Mouse (Mus musculus) lung, adult 2 months (tissue): Measurements from ENCODE around the gene Ddost. TPM values are rescaled to one million over a fixed set of nuclear protein-coding genes. Genes with fewer than 3 reads are reported as not detected.

Experiments used
- DNase-seq: peaks from one replicate; pipeline ENCODE4 v3.0.0; 2022
- H3K4me1 ChIP-seq: fragments of 200-500 bp; 2 replicates; pipeline ENCODE4 v1.6.1; 2011; ENCODE audit warnings: low read length; ENCODE audit not compliant: control insufficient read depth, insufficient read depth
- H3K4me3 ChIP-seq: fragments of 200-500 bp; replicated peaks from 2 replicates; pipeline ENCODE3; 2011; ENCODE audit warnings: low read depth, mild to moderate bottlenecking, control low read depth, low read length; ENCODE audit errors: extremely low read depth
- CTCF ChIP-seq: fragments of 200-500 bp; IDR thresholded peaks from 2 replicates; pipeline ENCODE4 v1.5.1; 2011; ENCODE audit warnings: mild to moderate bottlenecking, low read length, control low read depth; ENCODE audit not compliant: insufficient read depth
- POLR2A ChIP-seq: fragments of 200-500 bp; IDR thresholded peaks from 2 replicates; pipeline ENCODE4 v1.6.1; 2011; ENCODE audit warnings: low read depth, mild to moderate bottlenecking, control low read depth, low read length, borderline replicate concordance; ENCODE audit errors: extremely low read depth
- WGBS: fragments of 180-500 bp; shearing (Covaris S2); methylation state at CpG from one replicate; pipeline ENCODE4 v1.1.7; 2018; 5-methylcytosine and 5-hydroxymethylcytosine counted together
- polyA plus RNA-seq: library from polyadenylated mRNA; depleted of rRNA; stranded (reverse); fragments of >200 nt; gene quantifications from 2 replicates; pipeline ENCODE4 v1.2.3, GENCODE M21; 2012

The Ddost gene
- polyA plus RNA-seq, 1 experiment = 194 TPM

GRCm38 (mm10) chr4:138282834-138283233 is 21.7 kb upstream of the Ddost start:
- H3K4me1 ChIP-seq = no peaks in the 10 kb centered on the region
- peak; percentile 99 for TF ChIP-seq CTCF
- no peak for TF ChIP-seq POLR2A
- peak; percentile 31 for DNase-seq
- WGBS = 29% methylated on average over 4 of the region's 4 CpGs
- H3K4me3 ChIP-seq = no peak overlapping the region

- TF ChIP-seq POLR2A (no peak), CTCF (no peak)
- WGBS = 76% methylated on average over 12 of the region's 12 CpGs
- no peak overlapping the region for H3K4me3 ChIP-seq
- no peak for DNase-seq
- H3K4me1 ChIP-seq = no peaks in the 10 kb centered on the region
Measured at GRCm38 (mm10) chr4:138286411-138286810, 18.1 kb upstream of the Ddost start.

GRCm38 (mm10) chr4:138288691-138289090 is 15.8 kb upstream of the Ddost start:
- Histone ChIP-seq H3K4me1 (no peaks in the 10 kb centered on the region), H3K4me3 (no peak overlapping the region)
- DNase-seq = no peak
- TF ChIP-seq POLR2A (no peak), CTCF (no peak)
- 75% methylated on average over 7 of the region's 7 CpGs for WGBS

GRCm38 (mm10) chr4:138292028-138292427 is 12.5 kb upstream of the Ddost start:
- DNase-seq = no peak
- 84% methylated on average over 13 of the region's 13 CpGs for WGBS
- Histone ChIP-seq H3K4me3 (no peak overlapping the region), H3K4me1 (no peaks in the 10 kb centered on the region)
- TF ChIP-seq POLR2A (no peak), CTCF (no peak)

- no peaks in the 10 kb centered on the region for H3K4me1 ChIP-seq
- DNase-seq = no peak
- no peak overlapping the region for H3K4me3 ChIP-seq
- TF ChIP-seq CTCF = no peak
- TF ChIP-seq POLR2A = no peak
- WGBS = 67% methylated on average over 18 of the region's 18 CpGs
Measured at GRCm38 (mm10) chr4:138293261-138293948, 11.1 kb upstream of the Ddost start.

GRCm38 (mm10) chr4:138293949-138294550 is 10.5 kb upstream of the Ddost start:
- no peaks in the 10 kb centered on the region for H3K4me1 ChIP-seq
- 74% methylated on average over 11 of the region's 14 CpGs for WGBS
- no peak overlapping the region for H3K4me3 ChIP-seq
- DNase-seq = no peak
- no peak for TF ChIP-seq POLR2A
- no peak for TF ChIP-seq CTCF

GRCm38 (mm10) chr4:138301271-138301780 is 3.2 kb upstream of the Ddost start:
- WGBS = 78% methylated on average over 10 of the region's 10 CpGs
- peaks cover 2% of the 10 kb centered on the region; the same call in 1 of the 2 replicates for H3K4me1 ChIP-seq
- H3K4me3 ChIP-seq = no peak overlapping the region
- TF ChIP-seq POLR2A = no peak
- TF ChIP-seq CTCF = no peak
- no peak for DNase-seq

- TF ChIP-seq CTCF (no peak), POLR2A (no peak)
- 87% methylated on average over 3 of the region's 3 CpGs for WGBS
- Histone ChIP-seq H3K4me1 (peaks cover 2% of the 10 kb centered on the region; the same call in 1 of the 2 replicates), H3K4me3 (no peak overlapping the region)
- DNase-seq = no peak
Measured at GRCm38 (mm10) chr4:138303011-138303410, 1.5 kb upstream of the Ddost start.

GRCm38 (mm10) chr4:138303742-138304141 is 788 bp upstream of the Ddost start:
- Histone ChIP-seq H3K4me1 (peaks cover 2% of the 10 kb centered on the region; the same call in 1 of the 2 replicates), H3K4me3 (no peak overlapping the region)
- DNase-seq = no peak
- TF ChIP-seq CTCF (no peak), POLR2A (no peak)
- WGBS = 10% methylated on average over 18 of the region's 18 CpGs

- Histone ChIP-seq H3K4me3 (no peak overlapping the region), H3K4me1 (peaks cover 2% of the 10 kb centered on the region; the same call in 1 of the 2 replicates)
- DNase-seq = no peak
- TF ChIP-seq POLR2A (no peak), CTCF (no peak)
- 82% methylated on average over 3 of the region's 3 CpGs for WGBS
Measured at GRCm38 (mm10) chr4:138307025-138307424, 2.5 kb downstream of the Ddost start.
